Mouse (Mus musculus) C2C12 (cell line): ENCODE measurements around the gene Rgs6. TPM values are rescaled to one million over a fixed set of nuclear protein-coding genes. Genes with fewer than 3 reads are reported as not detected.

ENCODE experiments used
- H3K27me3 ChIP-seq: one replicate; pipeline ENCODE4 v1.6.1; 2011; ENCODE audit not compliant: control insufficient read depth, insufficient read depth, insufficient read length
- H3K36me3 ChIP-seq: one replicate; pipeline ENCODE4 v1.6.1; 2011; ENCODE audit not compliant: control insufficient read depth, insufficient read depth
- H3K4me3 ChIP-seq: one replicate; pipeline ENCODE4 v1.5.1; 2011; ENCODE audit warnings: mild to moderate bottlenecking, control low read depth; ENCODE audit not compliant: poor library complexity, insufficient read depth, severe bottlenecking
- H3K79me2 ChIP-seq: one replicate; pipeline ENCODE4 v1.6.1; 2011; ENCODE audit not compliant: control insufficient read depth, insufficient read depth
- H3K79me3 ChIP-seq: one replicate; pipeline ENCODE4 v1.6.1; 2011; ENCODE audit warnings: low read depth, control low read depth
- H3ac ChIP-seq: one replicate; pipeline ENCODE3; 2011; ENCODE audit warnings: low read depth; ENCODE audit not compliant: control insufficient read depth, insufficient read length
- CEBPB ChIP-seq: IDR thresholded peaks from one replicate; pipeline ENCODE4 v1.6.1; 2011; ENCODE audit warnings: low read depth, mild to moderate bottlenecking, control low read depth, moderate library complexity
- CTCF ChIP-seq: IDR thresholded peaks from one replicate; pipeline ENCODE4 v1.5.1; 2011; ENCODE audit not compliant: control insufficient read depth, insufficient read depth, insufficient read length
- FOSL1 ChIP-seq: IDR thresholded peaks from one replicate; pipeline ENCODE4 v1.8.0; 2011; ENCODE audit warnings: mild to moderate bottlenecking, low read length; ENCODE audit not compliant: poor library complexity, insufficient read depth, severe bottlenecking
- MAX ChIP-seq: IDR thresholded peaks from one replicate; pipeline ENCODE4 v1.6.1; 2011; ENCODE audit warnings: mild to moderate bottlenecking, control low read depth
- MYOD1 ChIP-seq: IDR thresholded peaks from one replicate; pipeline ENCODE4 v1.6.1; 2011; ENCODE audit warnings: low read depth; ENCODE audit not compliant: control insufficient read depth, insufficient read length
- MYOG ChIP-seq: IDR thresholded peaks from one replicate; pipeline ENCODE4 v1.6.1; 2011; ENCODE audit not compliant: control insufficient read depth, insufficient read length; ENCODE audit errors: extremely low read depth
- USF1 ChIP-seq: IDR thresholded peaks from one replicate; pipeline ENCODE4 v1.6.1; 2011; ENCODE audit warnings: low read depth, mild to moderate bottlenecking, control low read depth, moderate library complexity
- polyA plus RNA-seq: library from polyadenylated mRNA; unstranded; fragments of >200 nt; fragmentation: generic; extraction: Trizol; gene quantifications from one replicate; pipeline ENCODE4 v1.2.1, GENCODE M21; 2012; ENCODE audit warnings: missing spikeins

Rgs6 gene
- polyA plus RNA-seq, 1 experiment, result not detected

GRCm38 (mm10) chr12:82701359-82701758 lies 113.3 kb downstream of the Rgs6 start:
- H3K79me3 ChIP-seq, result no peaks in the 10 kb centered on the region
- H3K79me2 ChIP-seq, result no peaks in the 10 kb centered on the region
- H3K27me3 ChIP-seq, result no peaks in the 10 kb centered on the region
- no peak overlapping the region for H3ac ChIP-seq
- TF ChIP-seq CTCF (no peak), CEBPB (no peak), MAX (no peak), MYOD1 (no peak), USF1 (no peak), FOSL1 (no peak), MYOG (no peak)
- H3K4me3 ChIP-seq, result no peak overlapping the region
- H3K36me3 ChIP-seq, result no peaks in the 10 kb centered on the region

- no peaks in the 10 kb centered on the region for H3K36me3 ChIP-seq
- H3K27me3 ChIP-seq, result no peaks in the 10 kb centered on the region
- H3K79me2 ChIP-seq, result no peaks in the 10 kb centered on the region
- TF ChIP-seq FOSL1, result no peak
- no peak for TF ChIP-seq CTCF
- TF ChIP-seq MYOG, result no peak
- TF ChIP-seq CEBPB, result no peak
- no peak for TF ChIP-seq USF1
- TF ChIP-seq MYOD1, result no peak
- no peak for TF ChIP-seq MAX
- no peak overlapping the region for H3K4me3 ChIP-seq
- no peaks in the 10 kb centered on the region for H3K79me3 ChIP-seq
- no peak overlapping the region for H3ac ChIP-seq
Measured at GRCm38 (mm10) chr12:82710376-82710775, 122.3 kb downstream of the Rgs6 start.

- H3K4me3 ChIP-seq, result no peak overlapping the region
- no peaks in the 10 kb centered on the region for H3K79me3 ChIP-seq
- TF ChIP-seq MYOG, result no peak
- TF ChIP-seq CTCF, result no peak
- TF ChIP-seq MYOD1, result no peak
- no peak for TF ChIP-seq MAX
- no peak for TF ChIP-seq CEBPB
- TF ChIP-seq FOSL1, result no peak
- no peak for TF ChIP-seq USF1
- no peaks in the 10 kb centered on the region for H3K27me3 ChIP-seq
- H3ac ChIP-seq, result no peak overlapping the region
- H3K79me2 ChIP-seq, result no peaks in the 10 kb centered on the region
- H3K36me3 ChIP-seq, result no peaks in the 10 kb centered on the region
Measured at GRCm38 (mm10) chr12:82714284-82714683, 126.2 kb downstream of the Rgs6 start.

GRCm38 (mm10) chr12:82723017-82723540 lies 135.0 kb downstream of the Rgs6 start:
- TF ChIP-seq CEBPB, result no peak
- TF ChIP-seq MAX, result no peak
- TF ChIP-seq FOSL1, result no peak
- no peak for TF ChIP-seq MYOD1
- no peak for TF ChIP-seq USF1
- TF ChIP-seq CTCF, result no peak
- TF ChIP-seq MYOG, result no peak
- Histone ChIP-seq H3ac (no peak overlapping the region), H3K4me3 (no peak overlapping the region), H3K79me3 (no peaks in the 10 kb centered on the region), H3K36me3 (no peaks in the 10 kb centered on the region), H3K79me2 (no peaks in the 10 kb centered on the region), H3K27me3 (no peaks in the 10 kb centered on the region)

- no peaks in the 10 kb centered on the region for H3K36me3 ChIP-seq
- H3K27me3 ChIP-seq, result no peaks in the 10 kb centered on the region
- no peaks in the 10 kb centered on the region for H3K79me2 ChIP-seq
- H3ac ChIP-seq, result no peak overlapping the region
- H3K4me3 ChIP-seq, result no peak overlapping the region
- H3K79me3 ChIP-seq, result no peaks in the 10 kb centered on the region
- TF ChIP-seq CTCF, result no peak
- TF ChIP-seq MYOG, result no peak
- no peak for TF ChIP-seq USF1
Measured at GRCm38 (mm10) chr12:82726255-82726654, 138.2 kb downstream of the Rgs6 start.

- Histone ChIP-seq H3K79me2 (no peaks in the 10 kb centered on the region), H3K4me3 (no peak overlapping the region), H3K27me3 (no peaks in the 10 kb centered on the region), H3ac (no peak overlapping the region), H3K36me3 (no peaks in the 10 kb centered on the region), H3K79me3 (no peaks in the 10 kb centered on the region)
- TF ChIP-seq CEBPB (no peak), CTCF (no peak), MYOD1 (no peak), MAX (no peak), MYOG (no peak), FOSL1 (no peak), USF1 (no peak)
Measured at GRCm38 (mm10) chr12:82731587-82731986, 143.5 kb downstream of the Rgs6 start.
